Mouse (Mus musculus) embryonic facial prominence, embryonic 12.5 days (tissue): ENCODE data around the gene Prl7b1. TPM values are rescaled to one million over a fixed set of nuclear protein-coding genes. Genes with fewer than 3 reads are reported as not detected.

Experiments
- ATAC-seq: fragments of 200-750 bp; cut with Nextera tagmentation; 2 replicates; pipeline ENCODE4 v1.8.0; 2017; ENCODE audit not compliant: insufficient number of reproducible peaks, insufficient read depth, low FRiP score, low TSS enrichment
- H3K27ac ChIP-seq: fragments of 300-500 bp; sonication (generic); 2 replicates; pipeline ENCODE4 v1.5.1; 2016; ENCODE audit warnings: mild to moderate bottlenecking
- H3K27me3 ChIP-seq: fragments of 300-500 bp; sonication (generic); 2 replicates; pipeline ENCODE4 v1.6.1; 2016; ENCODE audit warnings: mild to moderate bottlenecking, moderate library complexity
- H3K36me3 ChIP-seq: fragments of 300-500 bp; sonication (generic); 2 replicates; pipeline ENCODE4 v1.6.1; 2016; ENCODE audit warnings: mild to moderate bottlenecking
- H3K4me1 ChIP-seq: fragments of 300-500 bp; sonication (generic); 2 replicates; pipeline ENCODE4 v1.6.1; 2016
- H3K4me2 ChIP-seq: fragments of 300-500 bp; sonication (generic); replicated peaks from 2 replicates; pipeline ENCODE4 v1.6.1; 2016; ENCODE audit warnings: mild to moderate bottlenecking, moderate library complexity
- H3K4me3 ChIP-seq: fragments of 300-500 bp; sonication (generic); 2 replicates; pipeline ENCODE4 v1.5.1; 2016; ENCODE audit warnings: mild to moderate bottlenecking
- H3K9ac ChIP-seq: fragments of 300-500 bp; sonication (generic); 2 replicates; pipeline ENCODE4 v1.6.1; 2016; ENCODE audit warnings: mild to moderate bottlenecking, moderate library complexity
- H3K9me3 ChIP-seq: fragments of 300-500 bp; sonication (generic); 2 replicates; pipeline ENCODE4 v1.6.1; 2016; ENCODE audit warnings: mild to moderate bottlenecking, moderate library complexity
- WGBS: fragments of 180-500 bp; shearing (Covaris S2); methylation state at CpG from one replicate; pipeline ENCODE4 v1.1.7; 2016; 5-methylcytosine and 5-hydroxymethylcytosine counted together
- polyA plus RNA-seq: library from polyadenylated mRNA; unstranded; fragments of >200 nt; fragmentation: Nextera tagmentation; extraction: Ambion mirVana; gene quantifications from 2 replicates; pipeline ENCODE4 v1.2.1, GENCODE M21; 2016

The Prl7b1 gene
- not detected in 2 replicates for polyA plus RNA-seq

DNA sequence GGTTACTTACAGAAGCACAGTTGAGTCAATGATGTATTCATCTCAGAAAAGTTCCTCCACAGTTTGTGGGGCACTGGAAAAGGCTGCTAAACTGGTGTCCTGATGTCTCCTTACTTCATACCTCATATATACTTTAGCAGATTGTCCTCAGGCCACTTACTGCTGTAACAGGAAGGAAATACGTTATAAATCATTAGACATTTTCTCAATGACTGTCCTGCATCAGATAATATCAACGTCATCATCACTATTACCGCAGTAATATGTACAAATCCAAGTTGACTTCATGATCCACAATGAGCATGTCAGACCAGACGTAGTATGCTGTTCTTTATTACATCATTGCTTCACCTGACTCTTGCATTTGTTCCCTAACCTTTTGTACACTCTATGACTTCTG, at the start of gene Prl7b1:
TSS of gene Prl7b1 (minus strand) at position 101 of the 400 bp plus-strand sequence.
- H3K27me3 ChIP-seq, result no peaks in the 10 kb centered on the region
- no peak within 1 kb of the TSS for H3K4me3 ChIP-seq
- H3K9me3 ChIP-seq, result no peaks in the 10 kb centered on the region
- ATAC-seq, result no peak
- WGBS, result 78% methylated on average over 4 of the region's 4 CpGs
- no peak within 1 kb of the TSS for H3K9ac ChIP-seq
- no peaks in the 10 kb centered on the region for H3K36me3 ChIP-seq
- no peak within 1 kb of the TSS for H3K27ac ChIP-seq
- H3K4me2 ChIP-seq, result no peak within 1 kb of the TSS
- no peaks in the 10 kb centered on the region for H3K4me1 ChIP-seq

DNA sequence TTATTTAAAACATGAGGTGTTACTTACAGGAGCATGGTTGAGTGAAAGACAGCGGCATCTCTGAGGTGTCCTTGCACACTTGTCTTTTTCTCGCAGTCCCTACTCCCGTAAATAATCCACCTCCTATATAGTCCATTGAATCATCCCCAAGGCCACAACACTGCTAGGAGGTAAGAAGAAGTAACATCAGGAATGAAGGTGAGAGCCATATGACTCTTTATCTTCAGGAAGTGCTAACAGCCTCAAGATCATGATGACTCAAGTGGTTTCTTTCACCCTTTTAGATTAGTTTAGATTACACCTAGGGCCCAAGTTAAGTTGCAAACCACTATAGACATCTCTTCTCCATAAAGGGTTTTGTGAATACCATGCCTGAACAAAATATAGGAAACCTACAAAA, 32.0 kb upstream of the Prl7b1 start, which contains the start of gene Prl7a1:
TSS of gene Prl7a1 (minus strand) at position 101 of the 400 bp plus-strand sequence.
- Histone ChIP-seq H3K4me3 (no peak within 1 kb of the TSS), H3K4me2 (no peak within 1 kb of the TSS)
- 96% methylated on average over 3 of the region's 3 CpGs for WGBS

DNA sequence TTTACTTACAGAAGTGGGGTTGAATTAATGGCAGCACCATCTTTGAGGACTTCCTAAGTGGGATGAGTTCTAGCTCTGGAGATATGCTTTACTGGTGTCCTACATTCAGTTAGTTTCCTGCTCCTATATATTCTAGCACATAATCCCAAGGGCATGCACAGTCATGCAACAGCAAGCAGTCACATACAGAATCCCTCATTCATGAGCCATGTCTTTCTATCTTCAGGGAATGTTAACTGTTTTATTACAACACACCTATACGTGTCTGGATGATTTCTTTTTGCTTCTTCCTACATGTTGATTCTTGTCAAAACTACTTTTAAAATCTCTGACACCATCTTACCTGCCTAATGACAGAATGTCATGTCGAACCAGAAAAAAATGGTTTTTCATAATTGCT, 28.3 kb downstream of the Prl7b1 start, which contains the start of gene Prl8a1:
TSS of gene Prl8a1 (minus strand) at position 101 of the 400 bp plus-strand sequence.
- no peak within 1 kb of the TSS for H3K27ac ChIP-seq
- ATAC-seq, result no peak
- H3K4me3 ChIP-seq, result no peak within 1 kb of the TSS
- 76% methylated on average over 2 of the region's 2 CpGs for WGBS
- H3K27me3 ChIP-seq, result no peaks in the 10 kb centered on the region
- H3K4me1 ChIP-seq, result no peaks in the 10 kb centered on the region
- H3K36me3 ChIP-seq, result no peaks in the 10 kb centered on the region
- H3K4me2 ChIP-seq, result no peak within 1 kb of the TSS
- no peak within 1 kb of the TSS for H3K9ac ChIP-seq
- H3K9me3 ChIP-seq, result no peaks in the 10 kb centered on the region

More for the DNA sequence above, 32.0 kb upstream of the Prl7b1 start, which contains the start of gene Prl7a1:
- Histone ChIP-seq H3K27me3 (no peaks in the 10 kb centered on the region), H3K9me3 (no peaks in the 10 kb centered on the region), H3K27ac (no peak within 1 kb of the TSS), H3K36me3 (no peaks in the 10 kb centered on the region), H3K9ac (no peak within 1 kb of the TSS), H3K4me1 (no peaks in the 10 kb centered on the region)
- ATAC-seq, result no peak

DNA sequence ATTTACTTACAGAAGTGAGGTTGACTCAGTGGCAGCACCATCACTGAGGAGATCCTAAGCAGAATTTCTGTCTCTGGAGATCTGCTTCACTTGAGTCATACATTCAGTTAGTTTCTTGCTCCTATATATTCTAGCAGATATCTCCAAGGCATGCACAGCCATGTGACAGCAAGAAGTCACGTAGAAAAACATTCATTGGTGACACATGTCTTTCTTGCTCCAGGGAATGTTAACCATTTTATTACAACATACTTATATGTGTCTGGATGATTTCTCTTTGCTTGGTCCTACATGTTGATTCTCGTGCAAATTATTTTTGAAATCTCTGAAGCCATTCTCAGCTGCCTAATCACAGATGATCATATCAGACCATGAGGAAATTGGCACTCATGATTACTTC, 45.9 kb downstream of the Prl7b1 start, which contains the start of gene Prl8a9:
TSS of gene Prl8a9 (minus strand) at position 101 of the 400 bp plus-strand sequence.
- no peaks in the 10 kb centered on the region for H3K36me3 ChIP-seq
- no peak within 1 kb of the TSS for H3K9ac ChIP-seq
- 79% methylated on average over 2 of the region's 2 CpGs for WGBS
- H3K27me3 ChIP-seq, result no peaks in the 10 kb centered on the region
- no peaks in the 10 kb centered on the region for H3K9me3 ChIP-seq
- no peak for ATAC-seq
- no peak within 1 kb of the TSS for H3K4me2 ChIP-seq
- H3K4me1 ChIP-seq, result no peaks in the 10 kb centered on the region
- H3K27ac ChIP-seq, result no peak within 1 kb of the TSS
- H3K4me3 ChIP-seq, result no peak within 1 kb of the TSS

- Histone ChIP-seq H3K36me3 (no peaks in the 10 kb centered on the region), H3K9ac (no peak overlapping the region), H3K9me3 (no peaks in the 10 kb centered on the region), H3K27ac (no peak overlapping the region), H3K4me3 (no peak overlapping the region), H3K27me3 (no peaks in the 10 kb centered on the region), H3K4me1 (no peaks in the 10 kb centered on the region), H3K4me2 (no peak overlapping the region)
- ATAC-seq, result no peak
Observed at GRCm38 (mm10) chr13:27553336-27553735, 57.0 kb downstream of the Prl7b1 start.

Other genes with a start within 250 kb of the Prl7b1 start
- not detected in 2 replicates for gene Prl2b1, start 219.7 kb downstream of the Prl7b1 start, polyA plus RNA-seq
- gene Prl8a6, start 171.9 kb downstream of the Prl7b1 start, polyA plus RNA-seq, result not detected in 2 replicates
- gene Prl8a8, start 97.4 kb downstream of the Prl7b1 start, polyA plus RNA-seq, result not detected in 2 replicates
- gene Prl8a9, start 46.0 kb downstream of the Prl7b1 start, polyA plus RNA-seq, result not detected in 2 replicates
- gene Prl8a1, start 28.4 kb downstream of the Prl7b1 start, polyA plus RNA-seq, result not detected in 2 replicates
- gene Prl7a1, start 31.9 kb upstream of the Prl7b1 start, polyA plus RNA-seq, result not detected in 2 replicates
- gene Prl7a2, start 57.5 kb upstream of the Prl7b1 start, polyA plus RNA-seq, result not detected in 2 replicates
- gene Prl7d1, start 106.2 kb upstream of the Prl7b1 start, polyA plus RNA-seq, result not detected in 2 replicates
- gene Prl7c1, start 170.2 kb upstream of the Prl7b1 start, polyA plus RNA-seq, result not detected in 2 replicates
- gene Prl2a1, start 191.1 kb upstream of the Prl7b1 start, polyA plus RNA-seq, result not detected in 2 replicates
- not detected in 2 replicates for gene Prl2c1, start 238.8 kb upstream of the Prl7b1 start, polyA plus RNA-seq